Mouse (Mus musculus) CD4-positive helper T cell, adult 2 months (primary cell): ENCODE measurements around the gene Ckmt2.

Source experiments
- DNase-seq: peaks from one replicate; pipeline ENCODE4 v3.0.0-alpha.2; 2012; ENCODE audit warnings: low read depth, missing footprints, low spot score

Gene Ckmt2

GRCm38 (mm10) chr13:91876741-91877349, at the start of gene Ckmt2:
TSS of gene Ckmt2 (minus strand) at chr13:91876885.
- no peak for DNase-seq

DNA sequence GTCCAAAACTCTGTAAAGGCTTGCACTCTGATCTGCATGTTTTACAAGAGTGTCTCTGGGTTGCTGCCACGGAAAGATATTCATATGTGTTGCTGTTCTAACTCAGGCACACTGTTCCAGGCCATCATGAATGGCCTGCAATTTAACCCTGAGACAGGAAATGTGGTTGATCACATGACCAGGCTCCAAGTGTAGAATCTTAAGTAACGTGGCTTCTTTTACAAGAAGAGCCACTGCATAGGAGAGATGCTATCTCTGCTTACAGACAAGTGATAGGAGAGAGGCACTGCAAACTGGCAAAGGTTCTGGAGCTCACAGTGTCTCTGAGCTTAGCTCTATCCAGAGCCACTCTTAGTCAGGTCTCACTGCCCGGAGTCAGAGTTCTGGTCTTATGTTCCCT, 44.3 kb upstream of the Ckmt2 start:
- no peak for DNase-seq

- DNase-seq = no peak
Measured at GRCm38 (mm10) chr13:91918764-91919163, 42.1 kb upstream of the Ckmt2 start.

DNA sequence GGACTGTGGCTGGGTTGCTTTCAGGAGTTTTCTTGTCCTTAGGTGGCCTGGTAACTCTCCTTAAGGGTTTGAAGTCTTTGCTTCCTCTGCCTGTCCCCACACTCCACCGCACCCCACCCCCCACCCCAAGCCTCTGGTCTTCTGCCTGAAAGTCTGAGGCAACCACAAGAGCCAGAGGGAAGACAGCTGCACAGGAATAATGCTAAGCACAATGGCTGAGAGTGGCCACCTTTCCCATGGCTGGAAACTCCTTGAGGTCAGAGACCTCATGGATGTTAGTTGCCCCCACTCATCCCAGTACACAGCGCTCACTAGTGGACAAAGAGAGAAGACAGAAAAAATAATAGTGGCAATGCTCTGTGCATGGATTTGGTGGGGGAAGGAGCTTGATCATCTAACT, 41.1 kb upstream of the Ckmt2 start:
- DNase-seq = no peak

DNA sequence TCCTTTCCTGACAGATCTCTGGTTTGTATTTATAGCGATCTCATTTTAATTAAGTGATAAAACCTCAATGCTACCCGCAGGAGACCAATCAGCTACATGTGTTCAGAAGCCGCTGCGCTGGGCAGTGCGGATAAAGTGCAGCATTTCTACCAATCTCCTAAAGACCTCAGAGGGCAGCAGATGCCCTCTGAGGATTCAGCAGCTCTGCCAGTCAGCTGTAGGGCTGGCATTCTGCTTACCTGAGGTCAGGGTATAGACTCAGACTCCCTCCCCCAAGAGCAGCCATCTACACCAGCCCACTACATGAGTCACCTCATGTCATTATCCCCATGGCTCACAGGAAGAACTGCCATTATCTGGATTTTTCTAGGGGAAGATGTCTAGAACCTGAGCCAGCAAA, 39.6 kb upstream of the Ckmt2 start:
- no peak for DNase-seq

DNA sequence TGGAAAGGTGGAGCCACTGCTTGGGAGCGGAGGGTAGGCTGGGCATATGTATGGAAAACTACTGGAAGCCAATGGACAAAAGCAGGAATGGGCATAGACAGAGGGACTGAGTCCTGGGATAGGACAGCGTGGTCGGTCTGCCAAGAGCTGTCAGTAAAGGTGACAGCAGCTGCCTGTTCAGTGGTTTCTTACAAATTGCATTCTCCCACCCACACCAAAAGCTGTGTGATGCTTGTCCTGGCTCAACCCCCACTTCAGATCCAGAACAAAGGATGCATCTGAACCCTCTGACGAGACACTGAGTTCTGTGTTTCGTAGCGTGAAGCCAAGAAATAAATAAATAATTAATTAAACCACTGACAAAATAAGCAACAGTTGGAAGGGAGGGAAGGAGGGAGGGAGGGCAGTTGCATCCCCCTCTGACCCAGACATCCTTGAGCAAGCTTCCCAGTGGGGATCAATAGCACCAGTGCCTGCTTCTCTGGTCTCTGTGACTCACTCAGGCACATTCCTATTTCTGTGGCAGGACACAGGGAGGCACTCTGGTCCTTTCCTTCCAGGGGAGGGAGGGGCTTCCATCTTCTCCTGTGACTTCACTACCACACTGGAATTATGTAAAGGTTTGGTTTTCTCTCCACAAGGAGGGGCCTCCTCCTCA, 39.0 kb upstream of the Ckmt2 start:
- DNase-seq = no peak

DNA sequence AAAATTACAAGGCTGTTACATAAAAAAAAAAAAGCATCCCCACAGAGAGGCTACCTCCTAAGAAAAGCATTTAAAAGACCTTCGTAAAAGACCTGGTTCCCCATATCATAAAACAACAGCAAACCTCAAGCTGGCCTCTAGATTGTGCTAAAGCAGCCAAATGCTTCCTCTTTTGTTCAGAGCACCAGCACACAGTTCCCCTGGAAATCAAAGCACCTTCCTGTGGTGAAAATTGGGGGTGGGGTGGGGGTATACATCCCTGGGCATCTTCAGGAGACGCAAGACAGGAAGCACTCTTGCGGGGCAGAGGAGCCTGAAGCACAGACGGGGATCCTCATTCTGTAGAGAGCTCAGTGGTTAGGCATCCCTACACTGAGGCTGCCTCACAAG, 38.5 kb upstream of the Ckmt2 start:
- no peak for DNase-seq

- DNase-seq = no peak
Measured at GRCm38 (mm10) chr13:91911652-91912051, 35.0 kb upstream of the Ckmt2 start.

DNA sequence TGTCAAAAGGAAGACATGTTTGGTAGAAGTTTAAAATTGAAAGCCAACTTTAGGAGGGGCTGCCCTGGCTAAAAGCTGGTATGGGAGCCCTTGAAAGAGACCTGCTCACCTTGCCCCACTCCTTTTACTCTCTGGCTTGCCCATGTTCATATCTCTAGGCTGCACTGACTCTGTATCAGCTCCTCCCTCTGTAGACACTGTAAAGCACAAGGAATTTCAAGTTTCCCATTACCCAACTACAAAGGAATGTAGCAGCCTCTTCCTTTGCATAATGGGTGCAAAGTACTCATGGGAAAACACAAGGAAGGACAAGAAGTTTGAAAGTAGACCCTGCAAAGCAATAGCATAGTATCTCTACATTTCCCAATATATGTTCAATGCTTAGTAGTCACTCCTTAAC, 34.5 kb upstream of the Ckmt2 start:
- DNase-seq = no peak

GRCm38 (mm10) chr13:91908202-91908980, 31.7 kb upstream of the Ckmt2 start:
- peak; percentile 51 for DNase-seq

DNA sequence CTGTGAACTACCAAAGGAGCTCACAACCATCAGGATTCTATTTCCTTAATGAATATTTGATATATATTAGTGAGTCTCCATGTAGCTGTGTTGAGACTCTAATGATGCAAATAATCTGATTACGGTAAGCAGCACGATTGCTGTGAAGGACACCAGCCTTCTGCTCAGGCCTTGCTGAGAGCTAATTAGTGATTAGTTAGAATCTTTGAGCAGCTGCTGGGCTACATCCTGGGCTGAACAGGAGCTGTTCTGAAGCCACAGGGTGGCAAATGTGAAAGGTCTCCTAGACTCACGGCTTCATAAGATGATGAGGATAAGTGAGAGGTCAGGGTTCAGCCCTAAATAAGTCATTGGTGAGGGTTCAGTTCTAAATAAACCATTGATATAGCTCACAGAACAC, 29.7 kb upstream of the Ckmt2 start:
- DNase-seq = no peak

- DNase-seq = no peak
Measured at GRCm38 (mm10) chr13:91896476-91896875, 19.8 kb upstream of the Ckmt2 start.

GRCm38 (mm10) chr13:91893132-91893531, 16.4 kb upstream of the Ckmt2 start:
- peak; percentile 21 for DNase-seq

- DNase-seq = no peak
Measured at GRCm38 (mm10) chr13:91890031-91890619, 13.4 kb upstream of the Ckmt2 start.

DNA sequence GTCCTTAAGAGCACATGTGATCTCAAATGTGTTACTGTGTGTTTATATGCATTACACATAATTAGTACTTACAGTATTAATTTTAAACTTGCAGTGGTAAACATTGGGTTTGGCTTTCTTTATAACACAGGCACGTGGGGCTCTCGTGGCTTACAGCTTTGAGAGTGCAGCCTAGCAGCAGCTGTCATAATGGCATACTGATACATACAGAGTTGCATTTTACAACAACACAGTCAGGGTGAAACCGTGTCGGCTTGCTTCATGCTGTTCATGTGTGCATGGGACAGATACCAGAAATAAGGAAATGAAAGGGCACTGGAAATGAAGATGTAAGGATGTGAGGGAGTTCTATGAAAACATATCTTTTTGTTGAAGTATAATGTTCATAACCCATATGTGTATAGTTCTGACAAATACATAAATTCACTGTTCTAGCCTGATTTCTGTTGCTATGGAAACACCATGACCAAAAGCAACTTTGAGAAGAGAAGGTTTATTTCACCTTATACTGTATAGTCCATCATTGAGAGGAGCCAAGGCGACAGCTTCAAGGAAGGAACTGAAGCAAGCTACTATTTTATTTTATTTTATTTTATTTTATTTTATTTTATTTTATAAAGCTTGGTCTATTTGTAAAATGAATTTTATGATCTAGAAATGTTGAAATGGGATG, 8.2 kb upstream of the Ckmt2 start:
- no peak for DNase-seq

DNA sequence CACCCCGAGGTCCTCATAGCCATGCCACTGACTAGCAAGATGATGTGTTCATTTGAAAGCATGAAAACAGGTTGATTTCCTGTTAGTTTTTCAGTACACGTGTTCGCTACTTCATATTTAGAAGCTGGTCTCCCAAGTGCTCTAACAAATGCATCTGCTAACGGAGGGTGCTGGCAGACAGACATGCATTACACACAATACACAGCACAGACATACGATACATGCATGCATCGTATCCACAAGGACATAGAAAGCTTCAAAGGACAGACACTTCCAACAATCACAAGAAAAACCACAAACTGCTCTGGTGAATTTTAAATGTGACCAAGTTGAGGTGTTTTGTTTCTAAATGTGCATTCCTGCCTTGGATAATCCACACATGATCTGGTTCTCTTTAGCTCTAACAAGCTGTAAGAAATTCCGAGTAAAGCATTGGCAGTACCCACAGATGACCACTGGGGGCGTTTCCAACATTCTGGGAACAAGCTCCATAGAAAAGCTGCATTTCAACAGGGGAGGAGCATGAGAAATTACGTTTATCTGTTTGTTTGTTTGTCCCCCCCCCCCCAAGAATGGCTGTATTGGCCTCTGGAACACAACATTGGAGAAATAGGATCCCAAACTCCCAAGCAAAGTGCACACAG, 5.3 kb upstream of the Ckmt2 start:
- peak; percentile 16 for DNase-seq

- no peak for DNase-seq
Measured at GRCm38 (mm10) chr13:91880256-91880655, 3.6 kb upstream of the Ckmt2 start.

GRCm38 (mm10) chr13:91877996-91878395, 1.3 kb upstream of the Ckmt2 start:
- DNase-seq = no peak

DNA sequence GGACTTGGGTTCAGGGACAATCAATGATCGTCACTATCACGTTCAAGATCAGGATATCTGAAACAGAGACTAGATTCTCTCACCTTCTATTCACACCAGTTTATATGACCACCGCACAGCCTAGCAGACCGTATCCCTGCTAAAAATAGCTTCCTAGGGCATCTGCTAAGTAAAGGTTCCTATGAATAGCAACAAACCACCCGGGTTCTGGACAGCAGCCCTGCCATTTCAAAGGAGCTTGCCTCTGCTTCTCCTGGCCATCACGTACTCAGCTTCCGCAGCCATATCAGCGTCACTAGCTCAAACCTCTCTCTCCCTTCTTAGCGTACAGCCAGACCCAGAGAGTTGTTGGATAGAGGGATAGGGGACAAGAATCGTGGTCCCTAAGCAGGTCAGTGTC, 665 bp upstream of the Ckmt2 start:
- no peak for DNase-seq

GRCm38 (mm10) chr13:91875581-91875980, 1.1 kb downstream of the Ckmt2 start:
- no peak for DNase-seq

DNA sequence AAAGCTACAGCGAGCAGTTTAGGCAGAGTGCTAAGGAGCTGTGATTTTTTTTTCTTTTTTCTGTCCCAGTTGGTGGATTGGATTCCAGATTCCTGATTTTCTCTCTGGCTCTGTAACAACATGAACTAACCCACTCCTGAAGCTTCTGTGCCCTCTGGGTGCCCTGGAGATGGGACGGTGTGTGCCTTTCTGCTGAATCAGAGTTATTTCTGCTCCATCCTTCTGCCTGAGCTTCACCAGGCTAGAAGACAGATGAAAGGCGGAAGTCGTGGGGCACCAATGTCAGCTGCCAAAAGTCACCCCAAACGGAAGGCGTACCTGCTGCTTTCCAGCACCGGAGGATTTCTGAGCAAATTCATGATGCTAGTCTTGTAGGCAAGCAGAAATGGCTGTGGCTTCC, 2.1 kb downstream of the Ckmt2 start:
- no peak for DNase-seq
